Mouse (Mus musculus) heart, postnatal 0 days (tissue): ENCODE measurements around the gene Cnst.

Source experiments
- CTCF ChIP-seq: IDR thresholded peaks from 2 replicates; pipeline ENCODE4 v1.5.1; 2016; ENCODE audit warnings: antibody characterized with exemption, control low read depth, low read depth
- EP300 ChIP-seq: IDR thresholded peaks from 2 replicates; pipeline ENCODE4 v1.6.1; 2016; ENCODE audit warnings: antibody characterized with exemption, low read depth

DNA sequence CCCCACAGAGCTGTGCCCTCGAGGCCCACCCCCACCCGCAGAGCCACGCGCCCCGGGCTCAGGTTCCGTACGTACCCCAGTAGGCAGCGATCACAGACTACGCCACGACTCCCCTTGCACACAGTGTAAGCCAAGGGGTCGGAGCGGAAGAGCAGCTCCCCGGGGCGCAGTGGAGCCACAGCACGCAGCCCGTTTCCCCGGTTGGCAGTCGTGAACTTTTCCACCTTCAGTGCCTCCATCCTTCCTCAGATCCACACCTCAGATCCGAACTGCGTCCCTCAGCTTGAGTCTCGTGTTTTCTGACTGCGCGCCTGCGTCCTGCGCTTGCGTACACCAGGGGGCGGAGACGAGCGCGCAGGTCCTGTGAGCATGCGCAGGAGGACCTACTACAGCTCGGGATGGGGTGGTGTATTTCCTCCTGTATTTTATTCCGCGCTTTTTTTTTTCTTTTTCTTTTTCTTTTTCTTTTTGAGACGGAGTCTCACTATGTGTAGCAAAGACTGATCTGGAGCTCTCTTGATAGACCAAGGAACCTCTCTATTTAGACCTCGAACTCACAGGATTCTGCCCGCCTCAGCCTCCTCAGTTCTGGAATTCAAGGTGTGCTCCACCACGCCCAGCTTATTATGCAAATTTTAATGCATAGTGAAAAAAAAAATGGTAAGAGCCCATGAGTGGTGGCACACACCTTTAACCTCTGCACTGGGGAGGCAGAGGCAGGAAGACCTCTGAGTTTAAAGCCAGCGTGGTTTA lies 28.3 kb upstream of the Cnst start, which contains the start of gene Smyd3:
- TF ChIP-seq CTCF = peak; percentile 78
- TF ChIP-seq EP300 = no peak
